Mouse (Mus musculus): ENCODE data around the gene Ncoa6.

The Ncoa6 gene

GRCm38 (mm10) chr2:155372451-155372850, 101.2 kb downstream of the Ncoa6 start:
- CTCF ChIA-PET, result no interaction called here

DNA sequence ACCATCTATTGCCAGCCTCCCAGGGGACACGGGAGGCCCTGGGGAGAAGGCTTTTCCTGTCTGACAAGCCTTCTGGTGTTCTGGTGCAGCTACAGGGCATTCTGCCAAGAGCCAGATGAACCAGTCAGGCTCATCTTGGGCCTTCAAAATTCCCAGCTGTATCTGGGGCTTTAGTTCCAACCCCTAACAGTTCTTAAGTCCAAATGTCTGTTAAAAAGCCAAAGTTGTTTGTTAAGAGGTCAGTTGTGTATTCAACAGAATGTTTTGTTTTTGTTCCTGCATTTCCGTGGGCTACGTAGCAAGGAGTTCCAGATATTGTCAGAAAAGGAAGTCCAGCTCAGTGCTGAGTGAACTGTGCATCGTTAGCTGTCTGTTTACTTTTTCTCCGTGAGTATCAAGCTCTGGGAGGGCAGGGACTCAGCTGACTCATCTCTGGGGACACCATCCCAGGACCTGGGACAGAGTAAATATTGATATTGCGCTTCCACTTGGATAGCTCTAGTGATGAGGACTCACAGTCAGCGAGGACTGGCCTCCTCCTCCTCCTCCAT, 104.3 kb downstream of the Ncoa6 start:
- CTCF ChIA-PET, result interaction anchor here (0.6 kb wide), 1 partner anchor 900 kb away, joined by 4 read pairs; no protein-coding TSS in a partner anchor

- CTCF ChIA-PET, result no interaction called here
These were observed 105.9 kb downstream of the Ncoa6 start for GRCm38 (mm10) chr2:155367635-155368284.

- CTCF ChIA-PET, result no interaction called here
These were observed 115.9 kb downstream of the Ncoa6 start for GRCm38 (mm10) chr2:155357686-155358399.

GRCm38 (mm10) chr2:155356971-155357591, 116.6 kb downstream of the Ncoa6 start, which contains the start of gene Pigu:
Gene Pigu (minus strand): TSS chr2:155357430.
- CTCF ChIA-PET, result no interaction called here

- CTCF ChIA-PET, result no interaction called here
These were observed 119.3 kb downstream of the Ncoa6 start for GRCm38 (mm10) chr2:155354402-155354801.

DNA sequence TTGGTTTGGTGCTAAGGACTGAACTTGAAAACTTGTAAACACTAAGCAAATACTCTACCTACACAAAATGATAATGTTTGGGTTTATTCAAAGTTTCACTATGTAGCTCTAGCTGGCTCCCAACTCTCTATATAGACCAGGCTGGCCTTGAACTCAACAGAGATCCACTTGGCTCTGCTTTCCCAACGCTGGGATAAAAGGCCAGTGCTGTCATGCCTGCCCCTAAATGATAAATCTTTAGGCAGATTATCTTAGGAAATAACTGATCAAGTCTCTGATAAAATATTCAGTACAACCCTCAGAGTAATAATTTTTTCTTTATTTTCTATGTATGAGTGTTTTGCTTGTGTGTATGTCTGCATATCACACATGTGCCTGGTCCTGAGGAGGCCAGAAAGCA, 127.0 kb downstream of the Ncoa6 start:
- CTCF ChIA-PET, result no interaction called here
